In the genomic region with DNA sequence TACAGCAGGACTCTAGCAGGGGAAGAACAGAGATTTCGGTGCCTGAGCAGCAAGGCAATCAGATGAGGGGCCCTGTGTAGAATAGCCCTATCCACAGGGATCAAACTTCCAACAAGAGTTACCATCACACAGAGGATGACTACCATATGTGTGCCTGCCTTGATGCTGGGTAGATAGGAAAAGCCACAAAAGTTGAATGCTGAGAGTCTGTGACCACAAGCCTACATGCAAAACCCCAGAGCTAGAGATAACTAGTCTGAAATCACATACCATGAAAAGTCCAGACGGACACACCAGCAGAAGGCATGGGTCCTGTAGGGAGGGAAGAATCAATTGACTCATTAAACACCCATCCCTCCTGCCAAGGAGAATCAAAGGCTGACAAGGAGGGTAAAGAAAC, we compare ENCODE assay signal across 17 mouse cellular contexts.
DNase-seq lines count a peak whose midpoint lies in the region; ATAC-seq and TF ChIP-seq lines count a peak whose summit lies in the region.
"Had no signal": no experiment of that assay in that cellular context is flagged by ENCODE, and none has a peak within 500 bp of the region (broad histone marks: within the 10 kb centered on the region; RNA-seq: fewer than 3 reads in every experiment).

No protein-coding gene starts in this region.

- no peak for DNase-seq in hindbrain, embryonic 10.5 days (ENCODE audit: low spot score)
- DNase-seq in hindbrain, embryonic 14.5 days (ENCODE audit: low spot score): no peak
- no peak for DNase-seq in lung, embryonic 14.5 days
- no peak for DNase-seq in lung, postnatal 10 days
- peak; percentile 83 for DNase-seq in 416B (ENCODE audit: low read depth)
- no peak for DNase-seq in c-Kit-positive CD71-positive TER-119-positive erythroid progenitor cells, embryonic 14.5 days (ENCODE audit: low spot score)
- DNase-seq: adrenal gland, adult 8-10 months; cerebellum, adult 11 months; cerebellum, adult 9-10 months; cerebellum, postnatal 25 days; forebrain, postnatal 0 days; gastrocnemius, postnatal 14 days; kidney, adult 11 months had no signal

- peaks cover 25% of the 10 kb centered on the region for H3K4me1 ChIP-seq in hindbrain, embryonic 10.5 days (replicated peaks)
- no peaks in the 10 kb centered on the region for H3K4me1 ChIP-seq in hindbrain, embryonic 14.5 days (replicated peaks; ENCODE audit: control insufficient read depth, insufficient read depth, low read length)
- H3K4me1 ChIP-seq in lung, embryonic 14.5 days (ENCODE audit: insufficient read depth): 0 out of 2 replicates have a peak, but pooled peaks cover 3% of the 10 kb centered on the region

- H3K9me3 ChIP-seq in hindbrain, embryonic 10.5 days: no peaks in the 10 kb centered on the region
- no peaks in the 10 kb centered on the region for H3K9me3 ChIP-seq in hindbrain, embryonic 14.5 days (ENCODE audit: control insufficient read depth, low read length)
- no peaks in the 10 kb centered on the region for H3K9me3 ChIP-seq in lung, embryonic 14.5 days (ENCODE audit: low read depth, low read length)
- H3K9me3 ChIP-seq: forebrain, embryonic 13.5 days had no signal

- H3K9ac ChIP-seq in hindbrain, embryonic 14.5 days: no peak overlapping the region
- H3K9ac ChIP-seq in lung, embryonic 14.5 days: no peak overlapping the region
- H3K9ac ChIP-seq: forebrain, embryonic 13.5 days; forebrain, postnatal 0 days had no signal

- 0 out of 2 replicates have a peak overlapping the region, but pooled peaks have one; percentile 35 for H3K27ac ChIP-seq in hindbrain, embryonic 10.5 days
- H3K27ac ChIP-seq in hindbrain, embryonic 14.5 days: no peak overlapping the region
- peak overlapping the region; percentile 67; the same call in 1 of the 2 replicates for H3K27ac ChIP-seq in lung, embryonic 14.5 days (ENCODE audit: low read depth)

- ATAC-seq in hindbrain, embryonic 14.5 days (ENCODE audit: low FRiP score): no peak
- ATAC-seq in lung, embryonic 14.5 days (ENCODE audit: insufficient read depth): no peak
- 0 out of 2 replicates have a peak, but pooled peaks have one; percentile 35 for ATAC-seq in megakaryocyte progenitor cell, adult 5-6 weeks (replicated peaks; ENCODE audit: poor library complexity)
- ATAC-seq: forebrain, embryonic 13.5 days; forebrain, postnatal 0 days; hindbrain, postnatal 0 days had no signal

- H3K4me2 ChIP-seq in hindbrain, embryonic 14.5 days (replicated peaks): no peak overlapping the region
- no peak overlapping the region for H3K4me2 ChIP-seq in lung, embryonic 14.5 days
- H3K4me2 ChIP-seq: forebrain, embryonic 13.5 days had no signal

- WGBS in hindbrain, embryonic 10.5 days: 96% methylated on average over 2 of the region's 2 CpGs
- 81% methylated on average over 2 of the region's 2 CpGs for WGBS in hindbrain, embryonic 14.5 days
- WGBS in lung, embryonic 14.5 days: 86% methylated on average over 2 of the region's 2 CpGs

- H3K27me3 ChIP-seq in hindbrain, embryonic 10.5 days (ENCODE audit: insufficient read depth, poor library complexity, severe bottlenecking): no peaks in the 10 kb centered on the region
- no peaks in the 10 kb centered on the region for H3K27me3 ChIP-seq in hindbrain, embryonic 14.5 days (ENCODE audit: control insufficient read depth, insufficient read depth, low read length)
- H3K27me3 ChIP-seq in lung, embryonic 14.5 days (ENCODE audit: insufficient read depth, low read length): no peaks in the 10 kb centered on the region
- H3K27me3 ChIP-seq: CH12.LX; forebrain, embryonic 13.5 days had no signal

- TF ChIP-seq CTCF in lung, embryonic 14.5 days (IDR thresholded peaks at IDR 0.05; ENCODE audit: low read depth): no peak

- no peak overlapping the region for H3K4me3 ChIP-seq in hindbrain, embryonic 10.5 days
- no peak overlapping the region for H3K4me3 ChIP-seq in hindbrain, embryonic 14.5 days (replicated peaks; ENCODE audit: low read length)
- H3K4me3 ChIP-seq in lung, embryonic 14.5 days (ENCODE audit: low read depth, low read length): no peak overlapping the region
- H3K4me3 ChIP-seq: forebrain, embryonic 13.5 days had no signal

- no peaks in the 10 kb centered on the region for H3K36me3 ChIP-seq in hindbrain, embryonic 10.5 days
- H3K36me3 ChIP-seq in hindbrain, embryonic 14.5 days (replicated peaks; ENCODE audit: control insufficient read depth, insufficient read depth): no peaks in the 10 kb centered on the region
- H3K36me3 ChIP-seq in lung, embryonic 14.5 days (ENCODE audit: insufficient read depth): no peaks in the 10 kb centered on the region
